Mouse (Mus musculus) megakaryocyte progenitor cell, adult 5-6 weeks (primary cell): ENCODE data around the gene Cacng8. TPM values are rescaled to one million over a fixed set of nuclear protein-coding genes. Genes with fewer than 3 reads are reported as not detected.
"Not testable (repeated sequence)": the region's sequence is repeated elsewhere in the genome, so short reads cannot be mapped to it uniquely, and the experiment has no call there.

ENCODE experiments used
- ATAC-seq: replicated peaks from 2 replicates; pipeline ENCODE4 v1.8.0; 2016; ENCODE audit warnings: mild to moderate bottlenecking, moderate TSS enrichment, inconsistent platforms; ENCODE audit not compliant: poor library complexity
- total RNA-seq, 2 experiments: library from RNA; stranded (forward) in 1 of 2; stranded (reverse) in 1 of 2; fragments of 157-497, 149-512 nt in 1 of 2; fragments of 200-1000 nt in 1 of 2; gene quantifications; 2 replicates each; pipeline versions ENCODE4 v1.2.3 to v1.2.4; 2015 to 2017

Cacng8 gene
- total RNA-seq, 2 experiments from 2014 or later = not detected

- no peak for ATAC-seq
These were observed 4.3 kb upstream of the Cacng8 start for GRCm38 (mm10) chr7:3386036-3386730.

- no peak for ATAC-seq
These were observed 2.7 kb upstream of the Cacng8 start for GRCm38 (mm10) chr7:3387761-3388160.

- peak; percentile 26; the same call in 1 of the 2 replicates for ATAC-seq
These were observed 1.6 kb upstream of the Cacng8 start for GRCm38 (mm10) chr7:3388885-3389284.

- no peak for ATAC-seq
These were observed 755 bp upstream of the Cacng8 start for GRCm38 (mm10) chr7:3389444-3390412.

GRCm38 (mm10) chr7:3391081-3391451 is 583 bp downstream of the Cacng8 start:
- no peak for ATAC-seq

GRCm38 (mm10) chr7:3391809-3392208 is 1.3 kb downstream of the Cacng8 start:
- ATAC-seq = no peak

- no peak for ATAC-seq
These were observed 6.9 kb downstream of the Cacng8 start for GRCm38 (mm10) chr7:3397355-3397754.

- ATAC-seq = no peak
These were observed 7.3 kb downstream of the Cacng8 start for GRCm38 (mm10) chr7:3397797-3398196.

GRCm38 (mm10) chr7:3398363-3398762 is 7.9 kb downstream of the Cacng8 start:
- not testable (repeated sequence) for ATAC-seq

- peak; percentile 34; the same call in 1 of the 2 replicates for ATAC-seq
These were observed 9.5 kb downstream of the Cacng8 start for GRCm38 (mm10) chr7:3399937-3400336.

GRCm38 (mm10) chr7:3409729-3410520 is 19.4 kb downstream of the Cacng8 start:
- peak; percentile 32 for ATAC-seq

- ATAC-seq = peak; percentile 30
These were observed 20.9 kb downstream of the Cacng8 start for GRCm38 (mm10) chr7:3411160-3411941.

- ATAC-seq = 0 out of 2 replicates have a peak, but pooled peaks have one; percentile 13
These were observed 21.6 kb downstream of the Cacng8 start for GRCm38 (mm10) chr7:3412036-3412435.

- 0 out of 2 replicates have a peak, but pooled peaks have one; percentile 3 for ATAC-seq
These were observed 24.4 kb downstream of the Cacng8 start for GRCm38 (mm10) chr7:3414888-3415287.

GRCm38 (mm10) chr7:3415378-3415777 is 24.9 kb downstream of the Cacng8 start:
- 0 out of 2 replicates have a peak, but pooled peaks have one; percentile 14 for ATAC-seq

GRCm38 (mm10) chr7:3419941-3420340 is 29.5 kb downstream of the Cacng8 start:
- ATAC-seq = no peak

GRCm38 (mm10) chr7:3420466-3420865 is 30.0 kb downstream of the Cacng8 start:
- ATAC-seq = no peak

GRCm38 (mm10) chr7:3421297-3421696 is 30.8 kb downstream of the Cacng8 start:
- no peak for ATAC-seq

GRCm38 (mm10) chr7:3422051-3422450 is 31.6 kb downstream of the Cacng8 start:
- ATAC-seq = no peak

GRCm38 (mm10) chr7:3423430-3423829 is 32.9 kb downstream of the Cacng8 start:
- ATAC-seq = no peak
